Mouse (Mus musculus) heart, embryonic 15.5 days (tissue): ENCODE measurements at regions not wholly inside any gene's neighbourhood (a gene's known extent, or its start where the extent isn't known, plus 50 kb on each side); places are given as distances from the start of the nearest gene placed in this dataset.

Experiments used
- ATAC-seq: fragments of 200-750 bp; cut with Nextera tagmentation; replicated peaks from 2 replicates; pipeline ENCODE4 v1.8.0; 2017; ENCODE audit warnings: low read depth, moderate TSS enrichment; ENCODE audit not compliant: insufficient number of reproducible peaks, insufficient read depth, low FRiP score
- H3K27ac ChIP-seq: fragments of 300-500 bp; sonication (generic); 2 replicates; pipeline ENCODE4 v1.5.1; 2015; ENCODE audit warnings: mild to moderate bottlenecking, inconsistent platforms
- H3K27me3 ChIP-seq: fragments of 300-500 bp; sonication (generic); 2 replicates; pipeline ENCODE4 v1.6.1; 2015; ENCODE audit warnings: inconsistent platforms
- H3K36me3 ChIP-seq: fragments of 300-500 bp; sonication (generic); 2 replicates; pipeline ENCODE4 v1.6.1; 2015; ENCODE audit warnings: mild to moderate bottlenecking, inconsistent platforms
- H3K4me1 ChIP-seq: fragments of 300-500 bp; sonication (generic); replicated peaks from 2 replicates; pipeline ENCODE4 v1.6.1; 2015; ENCODE audit warnings: inconsistent platforms
- H3K4me2 ChIP-seq: fragments of 300-500 bp; sonication (generic); 2 replicates; pipeline ENCODE4 v1.6.1; 2015; ENCODE audit warnings: inconsistent platforms, mild to moderate bottlenecking, moderate library complexity
- H3K4me3 ChIP-seq: fragments of 300-500 bp; sonication (generic); 2 replicates; pipeline ENCODE4 v1.5.1; 2015; ENCODE audit warnings: mild to moderate bottlenecking, inconsistent platforms
- H3K9ac ChIP-seq: fragments of 300-500 bp; sonication (generic); 2 replicates; pipeline ENCODE4 v1.6.1; 2015; ENCODE audit warnings: mild to moderate bottlenecking, inconsistent platforms
- H3K9me3 ChIP-seq: fragments of 300-500 bp; sonication (generic); replicated peaks from 2 replicates; pipeline ENCODE4 v1.6.1; 2016; ENCODE audit warnings: inconsistent platforms
- WGBS: fragments of 180-500 bp; shearing (Covaris S2); methylation state at CpG from one replicate; pipeline ENCODE4 v1.1.7; 2015; ENCODE audit warnings: mixed read lengths; 5-methylcytosine and 5-hydroxymethylcytosine counted together

GRCm38 (mm10) chr3:143238546-143238945 lies 356.7 kb upstream of the Pkn2 start:
- H3K4me3 ChIP-seq = no peak overlapping the region
- no peaks in the 10 kb centered on the region for H3K36me3 ChIP-seq
- H3K9me3 ChIP-seq = no peaks in the 10 kb centered on the region
- no peaks in the 10 kb centered on the region for H3K27me3 ChIP-seq
- no peak overlapping the region for H3K9ac ChIP-seq
- 84% methylated on average over 6 of the region's 6 CpGs for WGBS
- no peak overlapping the region for H3K27ac ChIP-seq
- ATAC-seq = no peak
- no peaks in the 10 kb centered on the region for H3K4me1 ChIP-seq
- H3K4me2 ChIP-seq = no peak overlapping the region

- Histone ChIP-seq H3K4me1 (no peaks in the 10 kb centered on the region), H3K9me3 (no peaks in the 10 kb centered on the region), H3K27me3 (no peaks in the 10 kb centered on the region), H3K27ac (no peak overlapping the region), H3K4me3 (no peak overlapping the region), H3K36me3 (no peaks in the 10 kb centered on the region), H3K4me2 (no peak overlapping the region), H3K9ac (no peak overlapping the region)
- ATAC-seq = no peak
- 71% methylated on average over 6 of the region's 6 CpGs for WGBS
Measured at GRCm38 (mm10) chr3:143223999-143224729, 342.4 kb upstream of the Pkn2 start.

- WGBS = 80% methylated on average over 6 of the region's 6 CpGs
- Histone ChIP-seq H3K4me2 (no peak overlapping the region), H3K27me3 (no peaks in the 10 kb centered on the region), H3K36me3 (no peaks in the 10 kb centered on the region), H3K9me3 (no peaks in the 10 kb centered on the region), H3K27ac (no peak overlapping the region), H3K9ac (no peak overlapping the region), H3K4me3 (no peak overlapping the region), H3K4me1 (no peaks in the 10 kb centered on the region)
- ATAC-seq = no peak
Measured at GRCm38 (mm10) chr3:143193263-143193970, 311.6 kb upstream of the Pkn2 start.

- WGBS = 26% methylated on average over 7 of the region's 7 CpGs
- Histone ChIP-seq H3K27me3 (no peaks in the 10 kb centered on the region), H3K9ac (no peak overlapping the region)
Measured at GRCm38 (mm10) chr3:143188931-143189330, 307.1 kb upstream of the Pkn2 start.

GRCm38 (mm10) chr3:143173971-143174370 lies 292.2 kb upstream of the Pkn2 start:
- no peak overlapping the region for H3K27ac ChIP-seq
- no peaks in the 10 kb centered on the region for H3K36me3 ChIP-seq
- no peak overlapping the region for H3K4me2 ChIP-seq
- no peaks in the 10 kb centered on the region for H3K27me3 ChIP-seq
- no peaks in the 10 kb centered on the region for H3K4me1 ChIP-seq
- H3K4me3 ChIP-seq = no peak overlapping the region
- WGBS = 84% methylated on average over 4 of the region's 4 CpGs
- no peak overlapping the region for H3K9ac ChIP-seq
- no peaks in the 10 kb centered on the region for H3K9me3 ChIP-seq
- no peak for ATAC-seq

More at GRCm38 (mm10) chr3:143188931-143189330, 307.1 kb upstream of the Pkn2 start:
- Histone ChIP-seq H3K27ac (no peak overlapping the region), H3K9me3 (no peaks in the 10 kb centered on the region), H3K36me3 (no peaks in the 10 kb centered on the region), H3K4me2 (no peak overlapping the region), H3K4me1 (no peaks in the 10 kb centered on the region), H3K4me3 (no peak overlapping the region)
- ATAC-seq = no peak

GRCm38 (mm10) chr3:143162444-143162843 lies 280.6 kb upstream of the Pkn2 start:
- WGBS = 77% methylated on average over 1 of the region's 1 CpGs
- H3K36me3 ChIP-seq = no peaks in the 10 kb centered on the region

GRCm38 (mm10) chr3:143161993-143162392 lies 280.2 kb upstream of the Pkn2 start:
- no peak for ATAC-seq
- H3K27ac ChIP-seq = no peak overlapping the region
- 88% methylated on average over 6 of the region's 6 CpGs for WGBS

More at GRCm38 (mm10) chr3:143162444-143162843, 280.6 kb upstream of the Pkn2 start:
- no peak overlapping the region for H3K4me3 ChIP-seq
- ATAC-seq = no peak
- H3K27me3 ChIP-seq = no peaks in the 10 kb centered on the region
- no peak overlapping the region for H3K4me2 ChIP-seq
- no peaks in the 10 kb centered on the region for H3K4me1 ChIP-seq
- no peaks in the 10 kb centered on the region for H3K9me3 ChIP-seq
- no peak overlapping the region for H3K9ac ChIP-seq
- no peak overlapping the region for H3K27ac ChIP-seq

GRCm38 (mm10) chr3:143158568-143158967 lies 276.8 kb upstream of the Pkn2 start:
- Histone ChIP-seq H3K9ac (no peak overlapping the region), H3K36me3 (no peaks in the 10 kb centered on the region), H3K4me3 (no peak overlapping the region), H3K4me2 (no peak overlapping the region), H3K4me1 (no peaks in the 10 kb centered on the region), H3K27me3 (no peaks in the 10 kb centered on the region), H3K27ac (no peak overlapping the region), H3K9me3 (no peaks in the 10 kb centered on the region)
- no peak for ATAC-seq
- 47% methylated on average over 5 of the region's 5 CpGs for WGBS

More at GRCm38 (mm10) chr3:143161993-143162392, 280.2 kb upstream of the Pkn2 start:
- Histone ChIP-seq H3K27me3 (no peaks in the 10 kb centered on the region), H3K9me3 (no peaks in the 10 kb centered on the region), H3K4me2 (no peak overlapping the region), H3K4me1 (no peaks in the 10 kb centered on the region), H3K9ac (no peak overlapping the region), H3K4me3 (no peak overlapping the region), H3K36me3 (no peaks in the 10 kb centered on the region)

- Histone ChIP-seq H3K4me3 (no peak overlapping the region), H3K9ac (no peak overlapping the region), H3K27me3 (no peaks in the 10 kb centered on the region), H3K36me3 (no peaks in the 10 kb centered on the region), H3K9me3 (no peaks in the 10 kb centered on the region), H3K4me2 (no peak overlapping the region), H3K27ac (no peak overlapping the region), H3K4me1 (no peaks in the 10 kb centered on the region)
- ATAC-seq = no peak
Measured at GRCm38 (mm10) chr3:143156733-143157524, 275.1 kb upstream of the Pkn2 start.

GRCm38 (mm10) chr3:143156174-143156573 lies 274.4 kb upstream of the Pkn2 start:
- no peak for ATAC-seq
- Histone ChIP-seq H3K9me3 (no peaks in the 10 kb centered on the region), H3K27ac (no peak overlapping the region), H3K4me1 (no peaks in the 10 kb centered on the region), H3K27me3 (no peaks in the 10 kb centered on the region), H3K4me2 (no peak overlapping the region), H3K36me3 (no peaks in the 10 kb centered on the region), H3K4me3 (no peak overlapping the region), H3K9ac (no peak overlapping the region)
- WGBS = 41% methylated on average over 1 of the region's 1 CpGs

- H3K36me3 ChIP-seq = no peaks in the 10 kb centered on the region
- H3K4me1 ChIP-seq = no peaks in the 10 kb centered on the region
- H3K9ac ChIP-seq = no peak overlapping the region
- H3K4me2 ChIP-seq = no peak overlapping the region
- no peak overlapping the region for H3K27ac ChIP-seq
- ATAC-seq = no peak
- no peak overlapping the region for H3K4me3 ChIP-seq
- no peaks in the 10 kb centered on the region for H3K9me3 ChIP-seq
- 94% methylated on average over 1 of the region's 1 CpGs for WGBS
- no peaks in the 10 kb centered on the region for H3K27me3 ChIP-seq
Measured at GRCm38 (mm10) chr3:143155556-143155955, 273.8 kb upstream of the Pkn2 start.
